Mouse (Mus musculus) neural tube, embryonic 14.5 days (tissue): Measurements from ENCODE around the gene Aig1. TPM values are rescaled to one million over a fixed set of nuclear protein-coding genes. Genes with fewer than 3 reads are reported as not detected.
A peak's percentile ranks its signal among the peaks of the same experiment; 100 is the strongest.

Source experiments
- ATAC-seq: fragments of 200-750 bp; cut with Nextera tagmentation; 2 replicates; pipeline ENCODE4 v1.8.0; 2017; ENCODE audit warnings: low read depth, mild to moderate bottlenecking, moderate TSS enrichment, moderate library complexity
- H3K27ac ChIP-seq: fragments of 300-500 bp; sonication (generic); 2 replicates; pipeline ENCODE4 v1.5.1; 2014; ENCODE audit warnings: low read depth, mild to moderate bottlenecking, control low read depth, low read length, moderate library complexity, mixed read lengths
- H3K27me3 ChIP-seq: fragments of 300-500 bp; sonication (generic); 2 replicates; pipeline ENCODE4 v1.6.1; 2014; ENCODE audit warnings: low read length; ENCODE audit not compliant: control insufficient read depth, insufficient read depth
- H3K36me3 ChIP-seq: fragments of 300-500 bp; sonication (generic); 2 replicates; pipeline ENCODE4 v1.6.1; 2014; ENCODE audit warnings: low read length, mixed read lengths; ENCODE audit not compliant: control insufficient read depth, insufficient read depth
- H3K4me1 ChIP-seq: fragments of 300-500 bp; sonication (generic); 2 replicates; pipeline ENCODE4 v1.6.1; 2014; ENCODE audit warnings: low read length; ENCODE audit not compliant: control insufficient read depth, insufficient read depth
- H3K4me2 ChIP-seq: fragments of 300-500 bp; sonication (generic); 2 replicates; pipeline ENCODE4 v1.6.1; 2014; ENCODE audit warnings: mild to moderate bottlenecking, low read depth, low read length, control low read depth
- H3K4me3 ChIP-seq: fragments of 300-500 bp; sonication (generic); 2 replicates; pipeline ENCODE4 v1.5.1; 2014; ENCODE audit warnings: low read depth, low read length, control low read depth, mixed read lengths
- H3K9ac ChIP-seq: fragments of 300-500 bp; sonication (generic); replicated peaks from 2 replicates; pipeline ENCODE4 v1.6.1; 2014; ENCODE audit warnings: low read depth, mild to moderate bottlenecking, control low read depth, low read length, mixed read lengths
- H3K9me3 ChIP-seq: fragments of 300-500 bp; sonication (generic); 2 replicates; pipeline ENCODE4 v1.6.1; 2016; ENCODE audit warnings: low read length; ENCODE audit not compliant: control insufficient read depth
- WGBS: fragments of 180-500 bp; shearing (Covaris S2); extraction: QIAGEN DNeasy Blood & Tissue Kit; methylation state at CpG from one replicate; pipeline ENCODE4 v1.1.7; 2014; 5-methylcytosine and 5-hydroxymethylcytosine counted together
- polyA plus RNA-seq: library from polyadenylated mRNA; unstranded; fragments of >200 nt; fragmentation: Nextera tagmentation; extraction: Ambion mirVana; gene quantifications from 2 replicates; pipeline ENCODE4 v1.2.1, GENCODE M21; 2014

Gene Aig1
- polyA plus RNA-seq, 1 experiment from 2014 or later: 124 TPM

DNA sequence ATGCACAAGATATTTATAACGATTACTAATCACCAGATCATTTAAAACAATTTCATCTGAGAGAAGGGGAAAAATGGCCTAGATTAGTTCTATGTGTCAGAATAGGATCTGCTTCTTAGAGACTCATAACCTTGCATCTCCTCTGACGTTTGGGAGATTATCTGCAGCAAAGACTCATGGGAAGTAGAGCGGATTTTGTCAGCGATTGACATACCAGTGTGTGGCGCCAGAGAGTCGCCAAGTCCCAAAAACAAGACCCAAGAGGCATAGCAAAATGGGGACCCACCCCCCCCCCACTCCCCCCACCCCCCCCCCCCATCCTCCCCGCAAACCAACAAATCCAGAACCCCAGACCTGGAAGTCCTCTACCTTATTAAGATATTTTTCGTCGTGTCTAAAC is 13.7 kb upstream of the Aig1 start:
- H3K36me3 ChIP-seq: no peaks in the 10 kb centered on the region
- no peak overlapping the region for H3K4me2 ChIP-seq
- ATAC-seq: no peak
- WGBS: 72% methylated on average over 9 of the region's 9 CpGs
- no peaks in the 10 kb centered on the region for H3K9me3 ChIP-seq
- H3K4me3 ChIP-seq: no peak overlapping the region
- no peaks in the 10 kb centered on the region for H3K27me3 ChIP-seq
- no peaks in the 10 kb centered on the region for H3K4me1 ChIP-seq
- H3K27ac ChIP-seq: no peak overlapping the region
- H3K9ac ChIP-seq: no peak overlapping the region

DNA sequence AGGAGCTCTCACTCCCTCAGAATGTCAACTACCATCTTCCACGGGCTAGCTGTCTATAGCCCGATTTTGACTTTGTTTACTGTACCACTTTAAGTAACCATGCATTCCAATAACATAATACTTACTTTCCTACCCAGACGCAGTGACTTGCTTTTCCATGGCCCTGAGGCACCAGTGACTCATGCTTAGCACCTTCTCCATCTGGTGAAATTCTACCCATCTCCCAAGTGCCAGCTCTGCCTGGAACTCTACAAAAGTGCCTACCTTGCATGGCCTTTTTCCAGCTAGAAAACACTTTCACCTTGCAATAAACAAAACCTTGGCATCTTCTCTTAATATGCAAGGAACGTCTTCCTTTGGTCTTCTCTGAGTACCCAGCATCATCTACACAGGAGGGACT is 9.9 kb upstream of the Aig1 start:
- no peak overlapping the region for H3K4me3 ChIP-seq
- 91% methylated on average over 4 of the region's 4 CpGs for WGBS
- H3K36me3 ChIP-seq: no peaks in the 10 kb centered on the region
- no peak overlapping the region for H3K9ac ChIP-seq
- ATAC-seq: no peak
- H3K4me2 ChIP-seq: no peak overlapping the region
- H3K27me3 ChIP-seq: no peaks in the 10 kb centered on the region
- H3K9me3 ChIP-seq: no peaks in the 10 kb centered on the region
- H3K4me1 ChIP-seq: no peaks in the 10 kb centered on the region
- no peak overlapping the region for H3K27ac ChIP-seq

DNA sequence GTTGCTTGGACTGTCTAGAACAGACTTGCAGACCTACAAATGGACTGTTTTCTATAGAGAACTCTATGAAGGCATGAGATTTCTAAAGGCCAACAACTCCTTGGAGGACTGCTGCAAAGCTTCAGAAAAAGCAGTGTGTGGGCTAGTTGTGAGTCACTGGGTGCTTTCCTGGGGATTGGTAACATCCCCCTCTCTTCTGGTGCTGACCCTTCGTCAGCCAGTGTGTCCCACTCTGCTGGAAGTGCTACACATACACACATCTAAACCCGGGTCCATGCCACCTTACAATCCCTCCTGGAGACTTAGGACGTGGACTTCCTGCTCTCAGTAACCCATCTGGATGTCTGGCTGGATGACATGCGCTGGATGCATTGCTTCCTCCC is 6.2 kb upstream of the Aig1 start:
- no peaks in the 10 kb centered on the region for H3K4me1 ChIP-seq
- no peaks in the 10 kb centered on the region for H3K36me3 ChIP-seq
- H3K9ac ChIP-seq: no peak overlapping the region
- no peak overlapping the region for H3K4me2 ChIP-seq
- ATAC-seq: no peak
- no peak overlapping the region for H3K27ac ChIP-seq
- 89% methylated on average over 4 of the region's 4 CpGs for WGBS
- H3K9me3 ChIP-seq: no peaks in the 10 kb centered on the region
- no peaks in the 10 kb centered on the region for H3K27me3 ChIP-seq
- H3K4me3 ChIP-seq: no peak overlapping the region

DNA sequence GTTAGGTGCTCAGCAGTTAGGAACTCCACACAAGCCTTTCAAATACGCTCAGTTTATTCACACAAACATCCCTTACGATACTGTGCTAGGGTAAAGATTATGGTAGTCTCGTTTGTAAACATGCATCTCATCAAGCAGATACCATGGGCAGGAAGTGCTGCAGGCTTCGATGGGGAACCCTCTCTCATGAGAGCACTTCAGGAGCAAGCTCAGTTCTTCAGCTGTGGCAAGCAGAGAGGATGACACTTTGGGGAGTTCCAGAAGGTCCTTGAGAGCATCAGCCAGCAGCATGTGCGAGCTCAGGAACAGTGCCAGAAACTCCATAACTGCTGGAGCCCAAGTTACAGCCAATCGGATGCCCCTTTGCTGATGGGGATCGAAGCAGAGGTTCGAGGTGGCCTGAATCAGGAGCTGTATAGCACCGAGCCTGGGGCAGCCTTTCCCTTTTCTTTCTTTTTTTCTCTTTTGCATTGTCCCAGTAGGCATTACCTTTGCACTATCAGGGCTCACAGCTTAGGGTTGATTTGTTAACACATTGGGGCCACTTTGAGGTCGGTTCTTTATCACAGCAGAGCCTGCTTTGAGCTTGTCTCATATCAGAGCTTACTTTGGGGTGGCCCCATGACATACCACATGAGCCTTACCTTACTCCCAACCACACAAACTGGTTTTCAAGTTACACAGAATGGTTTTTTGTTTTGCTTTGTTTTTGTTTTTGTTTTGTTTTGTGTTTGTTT is 5.7 kb upstream of the Aig1 start:
- H3K4me3 ChIP-seq: no peak overlapping the region
- no peaks in the 10 kb centered on the region for H3K36me3 ChIP-seq
- ATAC-seq: no peak
- H3K4me2 ChIP-seq: no peak overlapping the region
- H3K27ac ChIP-seq: no peak overlapping the region
- H3K27me3 ChIP-seq: no peaks in the 10 kb centered on the region
- WGBS: 77% methylated on average over 10 of the region's 10 CpGs
- no peaks in the 10 kb centered on the region for H3K4me1 ChIP-seq
- H3K9ac ChIP-seq: no peak overlapping the region
- H3K9me3 ChIP-seq: no peaks in the 10 kb centered on the region

DNA sequence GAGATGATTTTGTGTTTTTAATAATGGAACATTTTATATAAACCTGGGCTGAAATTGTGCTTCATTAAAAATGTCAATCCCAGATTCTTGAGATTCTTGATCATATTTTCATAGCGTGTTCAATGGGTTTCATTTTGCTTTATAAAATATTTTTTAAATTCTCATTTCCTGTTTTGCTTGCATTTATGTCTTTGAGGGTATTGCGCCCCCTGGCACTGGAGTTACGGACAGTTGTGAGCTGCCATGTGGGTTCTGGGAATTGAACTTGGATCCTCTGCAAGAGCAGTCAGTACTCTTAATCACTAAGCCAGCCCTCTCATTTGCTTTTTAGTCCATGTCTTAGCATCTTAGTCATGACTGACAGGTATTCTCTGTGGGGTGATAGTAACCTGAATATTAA is 1.8 kb upstream of the Aig1 start:
- Histone ChIP-seq H3K4me1 (peaks cover 9% of the 10 kb centered on the region; the same call in 1 of the 2 replicates), H3K9me3 (no peaks in the 10 kb centered on the region), H3K36me3 (no peaks in the 10 kb centered on the region), H3K4me2 (no peak overlapping the region), H3K4me3 (no peak overlapping the region), H3K27ac (no peak overlapping the region), H3K9ac (no peak overlapping the region), H3K27me3 (no peaks in the 10 kb centered on the region)
- ATAC-seq: no peak
- WGBS: 88% methylated on average over 3 of the region's 3 CpGs

DNA sequence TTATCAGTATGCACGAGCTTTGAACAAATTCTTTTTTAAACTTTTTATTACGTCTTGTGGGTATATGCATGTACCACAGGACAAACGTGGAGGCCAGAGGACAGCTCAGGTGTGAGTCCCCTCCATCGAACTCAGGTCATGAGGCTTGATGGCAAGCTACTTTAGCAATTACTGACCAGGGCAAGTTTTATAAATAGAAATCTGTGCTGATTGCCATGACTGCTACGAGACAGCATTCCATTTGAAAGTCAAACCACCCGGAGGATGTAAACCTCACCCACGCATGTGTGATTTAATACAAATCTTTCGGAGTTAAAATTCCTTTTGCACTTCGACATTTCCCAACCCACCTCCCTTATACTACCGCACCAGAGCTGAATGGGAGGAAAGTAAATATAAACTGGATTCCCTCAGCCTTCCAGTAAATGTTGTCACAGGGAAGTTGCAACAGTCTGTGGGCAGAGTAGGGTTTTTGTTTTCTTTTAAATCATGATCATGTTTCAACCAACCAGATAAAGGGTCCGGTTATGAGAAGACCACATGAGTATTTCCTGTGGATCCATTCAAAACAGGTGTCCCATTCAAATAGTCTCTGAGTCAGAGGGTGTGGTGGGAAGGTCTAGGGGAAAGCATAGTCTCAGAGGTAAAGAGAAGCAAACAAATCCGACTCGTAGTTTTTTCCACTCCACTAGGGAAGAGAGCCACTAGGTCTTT is 699 bp upstream of the Aig1 start:
- peak overlapping the region; percentile 93 for H3K9ac ChIP-seq
- H3K9me3 ChIP-seq: no peaks in the 10 kb centered on the region
- H3K36me3 ChIP-seq: no peaks in the 10 kb centered on the region
- H3K27me3 ChIP-seq: no peaks in the 10 kb centered on the region
- peak; percentile 22 for ATAC-seq
- H3K4me2 ChIP-seq: peak overlapping the region; percentile 83
- peak overlapping the region; percentile 87 for H3K4me3 ChIP-seq
- no peak overlapping the region; the same call in 1 of the 2 replicates for H3K27ac ChIP-seq
- H3K4me1 ChIP-seq: peaks cover 9% of the 10 kb centered on the region; the same call in 1 of the 2 replicates
- 46% methylated on average over 13 of the region's 13 CpGs for WGBS

DNA sequence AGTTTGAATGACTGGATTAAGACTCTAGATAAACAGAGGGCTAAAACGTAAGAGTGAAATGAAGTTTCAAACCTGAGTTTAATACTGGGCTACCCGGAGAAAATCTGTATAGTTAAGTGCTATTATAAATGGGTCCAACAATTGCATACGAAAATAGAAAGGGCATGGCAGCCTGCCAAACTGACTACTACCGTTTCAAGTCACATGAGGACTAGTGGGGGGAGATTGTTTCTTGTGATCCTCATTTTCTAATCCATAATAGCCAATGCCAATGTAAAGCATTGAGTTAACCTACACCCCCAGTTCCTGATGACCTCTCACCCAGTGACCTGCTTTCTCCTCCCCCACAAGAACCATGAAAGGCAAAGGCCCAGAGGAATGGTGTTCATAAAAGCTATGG is 2.4 kb downstream of the Aig1 start:
- Histone ChIP-seq H3K36me3 (no peaks in the 10 kb centered on the region), H3K27me3 (no peaks in the 10 kb centered on the region), H3K9me3 (no peaks in the 10 kb centered on the region), H3K9ac (no peak overlapping the region), H3K27ac (no peak overlapping the region), H3K4me3 (no peak overlapping the region), H3K4me2 (no peak overlapping the region), H3K4me1 (peaks cover 9% of the 10 kb centered on the region)
- no peak for ATAC-seq
- 62% methylated on average over 4 of the region's 4 CpGs for whole genome bisulfite sequencing

DNA sequence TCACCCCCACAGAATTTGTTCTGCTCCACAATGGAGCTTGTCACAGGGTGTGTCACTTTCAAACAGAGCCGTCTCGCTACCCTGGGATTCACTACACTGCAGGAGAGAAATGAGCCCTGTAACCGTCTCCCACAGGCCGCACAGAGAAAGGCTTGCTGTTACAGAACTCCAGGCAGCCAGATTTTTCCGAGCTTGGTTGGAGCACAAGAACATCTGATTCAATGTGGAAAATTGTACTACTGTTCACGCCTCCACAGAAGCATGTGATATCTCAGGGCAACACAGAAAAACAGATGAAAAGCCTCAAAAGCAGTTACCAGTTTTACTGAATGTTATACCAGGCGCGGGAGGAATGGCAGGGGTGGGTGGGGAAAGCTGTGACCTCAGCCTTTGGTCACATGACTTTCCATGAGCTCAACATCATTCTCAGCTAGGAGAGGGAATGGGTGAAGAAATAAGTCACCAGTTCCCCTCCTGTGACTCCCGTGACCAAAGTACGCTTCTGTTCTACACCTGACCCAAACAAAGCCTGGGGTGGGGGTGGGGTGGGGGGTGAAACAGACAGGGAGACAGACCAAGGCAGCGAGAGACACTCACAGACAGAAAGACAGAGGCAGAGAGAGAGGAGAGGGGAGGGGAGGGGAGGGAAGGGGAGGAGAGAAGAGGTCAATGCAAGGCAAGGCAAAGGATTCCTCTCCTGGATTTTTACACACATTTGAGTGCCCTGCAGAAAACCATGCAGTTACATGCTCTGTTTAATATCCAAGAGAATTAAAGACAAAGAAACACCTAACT is 7.5 kb downstream of the Aig1 start:
- Histone ChIP-seq H3K27me3 (no peaks in the 10 kb centered on the region), H3K36me3 (no peaks in the 10 kb centered on the region), H3K27ac (peak overlapping the region; percentile 74), H3K4me3 (no peak overlapping the region), H3K4me1 (peaks cover 7% of the 10 kb centered on the region; the same call in 1 of the 2 replicates), H3K9me3 (no peaks in the 10 kb centered on the region), H3K4me2 (peak overlapping the region; percentile 41), H3K9ac (peak overlapping the region; percentile 39; the same call in 1 of the 2 replicates)
- 6% methylated on average over 11 of the region's 11 CpGs for WGBS
- peak; percentile 80 for ATAC-seq

DNA sequence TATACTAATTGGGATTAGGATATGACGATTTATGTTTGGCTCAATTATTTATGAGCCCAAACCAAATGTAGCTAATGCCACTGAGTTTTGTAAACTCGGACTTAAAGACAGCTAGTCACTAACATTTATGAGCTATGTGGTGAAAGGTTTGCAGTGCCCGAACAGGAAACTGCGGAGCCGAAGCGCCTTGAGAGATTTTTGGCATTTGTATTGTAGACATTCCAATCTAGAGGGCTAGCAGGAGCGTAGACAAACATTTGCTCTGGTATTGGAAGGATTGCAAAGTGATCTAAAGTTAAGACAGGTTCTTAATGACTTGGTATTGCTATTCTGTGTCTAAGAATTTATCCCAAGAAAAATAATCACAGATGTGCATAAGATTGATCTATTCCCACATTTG is 12.3 kb downstream of the Aig1 start:
- no peak overlapping the region for H3K9ac ChIP-seq
- H3K27me3 ChIP-seq: no peaks in the 10 kb centered on the region
- H3K4me2 ChIP-seq: no peak overlapping the region
- no peak for ATAC-seq
- peaks cover 7% of the 10 kb centered on the region; the same call in 1 of the 2 replicates for H3K4me1 ChIP-seq
- no peaks in the 10 kb centered on the region for H3K36me3 ChIP-seq
- no peaks in the 10 kb centered on the region for H3K9me3 ChIP-seq
- WGBS: 88% methylated on average over 7 of the region's 7 CpGs
- no peak overlapping the region for H3K4me3 ChIP-seq
- H3K27ac ChIP-seq: no peak overlapping the region
